Mouse (Mus musculus) right cerebral cortex, postnatal 36 days (tissue): ENCODE measurements around the gene Zfp978.
"Not testable (repeated sequence)": the region's sequence is repeated elsewhere in the genome, so short reads cannot be mapped to it uniquely, and the experiment has no call there.

ENCODE experiments used
- DNase-seq, 2 experiments: peaks; one replicate each; pipeline ENCODE4 v3.0.0; 2022; ENCODE audit warnings: low spot score in 2 of 2, mixed read lengths in 1 of 2

Gene Zfp978

GRCm38 (mm10) chr4:147350541-147350940 lies 10.6 kb upstream of the Zfp978 start:
- DNase-seq: not testable (repeated sequence)

- not testable (repeated sequence) for DNase-seq
Observed at GRCm38 (mm10) chr4:147351376-147351980, 9.6 kb upstream of the Zfp978 start.

- not testable (repeated sequence) for DNase-seq
Observed at GRCm38 (mm10) chr4:147353626-147354025, 7.5 kb upstream of the Zfp978 start.

GRCm38 (mm10) chr4:147356042-147356441 lies 5.1 kb upstream of the Zfp978 start:
- DNase-seq: not testable (repeated sequence)

- not testable (repeated sequence) for DNase-seq
Observed at GRCm38 (mm10) chr4:147357195-147357594, 3.9 kb upstream of the Zfp978 start.

GRCm38 (mm10) chr4:147361872-147362271 lies 769 bp downstream of the Zfp978 start:
- DNase-seq: not testable (repeated sequence)

GRCm38 (mm10) chr4:147369564-147369963 lies 8.5 kb downstream of the Zfp978 start:
- DNase-seq: not testable (repeated sequence)

- not testable (repeated sequence) for DNase-seq
Observed at GRCm38 (mm10) chr4:147383199-147383598, 22.1 kb downstream of the Zfp978 start.

- not testable (repeated sequence) for DNase-seq
Observed at GRCm38 (mm10) chr4:147397201-147397600, 36.1 kb downstream of the Zfp978 start.

GRCm38 (mm10) chr4:147397934-147398682 lies 37.0 kb downstream of the Zfp978 start:
- not testable (repeated sequence) for DNase-seq

GRCm38 (mm10) chr4:147398741-147399140 lies 37.6 kb downstream of the Zfp978 start:
- not testable (repeated sequence) for DNase-seq

- DNase-seq: not testable (repeated sequence)
Observed at GRCm38 (mm10) chr4:147399505-147399904, 38.4 kb downstream of the Zfp978 start.

- DNase-seq: not testable (repeated sequence)
Observed at GRCm38 (mm10) chr4:147400031-147400847, 39.1 kb downstream of the Zfp978 start.

- DNase-seq: not testable (repeated sequence)
Observed at GRCm38 (mm10) chr4:147400848-147401715, 40.0 kb downstream of the Zfp978 start.

GRCm38 (mm10) chr4:147401736-147402506 lies 40.8 kb downstream of the Zfp978 start:
- DNase-seq: not testable (repeated sequence)

- not testable (repeated sequence) for DNase-seq
Observed at GRCm38 (mm10) chr4:147402507-147402890, 41.4 kb downstream of the Zfp978 start.

- not testable (repeated sequence) for DNase-seq
Observed at GRCm38 (mm10) chr4:147403509-147403908, 42.4 kb downstream of the Zfp978 start.

GRCm38 (mm10) chr4:147403931-147404913 lies 43.1 kb downstream of the Zfp978 start:
- not testable (repeated sequence) for DNase-seq
